Comparison of ENCODE assay signal across 24 mouse cellular contexts in the genomic region with DNA sequence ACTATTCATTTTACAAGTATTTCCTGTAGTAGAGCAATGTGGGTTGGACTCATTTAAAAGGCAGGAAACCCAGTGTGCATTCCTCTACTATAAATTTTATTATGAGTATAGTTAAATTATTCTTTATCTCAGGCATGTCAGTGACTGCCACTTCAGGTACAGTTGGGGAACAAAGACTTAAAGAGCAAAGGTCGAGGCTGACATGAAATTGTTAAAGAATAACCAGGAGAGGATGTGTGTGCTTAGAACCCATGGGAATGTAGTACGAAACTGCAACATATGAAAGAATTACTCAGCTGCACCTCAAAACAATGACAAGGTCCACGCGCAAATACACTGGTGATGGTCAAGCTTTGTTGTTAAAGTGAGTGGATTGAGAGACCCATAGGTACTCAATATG.
DNase-seq lines count a peak whose midpoint lies in the region; ATAC-seq and TF ChIP-seq lines count a peak whose summit lies in the region.
"Had no signal": no experiment of that assay in that cellular context is flagged by ENCODE, and none has a peak within 500 bp of the region (broad histone marks: within the 10 kb centered on the region; RNA-seq: fewer than 3 reads in every experiment).

No protein-coding gene starts in this region.

- no peak for TF ChIP-seq POLR2A in kidney, adult 2 months (IDR thresholded peaks at IDR 0.05; ENCODE audit: low read depth, low read length)
- TF ChIP-seq POLR2A in testis, adult 2 months (IDR thresholded peaks at IDR 0.05; ENCODE audit: control insufficient read depth, low read depth, low read length): no peak
- no peak for TF ChIP-seq POLR2A in small intestine, adult 2 months (IDR thresholded peaks at IDR 0.05; ENCODE audit: low read depth, low read length)

- H3K4me2 ChIP-seq in intestine, postnatal 0 days (replicated peaks; ENCODE audit: low read depth): 0 out of 2 replicates have a peak overlapping the region, but pooled peaks have one; percentile 27
- H3K4me2 ChIP-seq: embryonic facial prominence, embryonic 12.5 days; forebrain, embryonic 13.5 days; forebrain, embryonic 15.5 days had no signal

- no peaks in the 10 kb centered on the region for H3K36me3 ChIP-seq in kidney, adult 2 months (ENCODE audit: control insufficient read depth, insufficient read depth, low read length)
- H3K36me3 ChIP-seq in testis, adult 2 months (ENCODE audit: control insufficient read depth, insufficient read depth, low read length): no peaks in the 10 kb centered on the region
- no peaks in the 10 kb centered on the region for H3K36me3 ChIP-seq in intestine, postnatal 0 days (ENCODE audit: control insufficient read depth, insufficient read depth)
- H3K36me3 ChIP-seq in small intestine, adult 2 months (ENCODE audit: control insufficient read depth, insufficient read depth, low read length): no peaks in the 10 kb centered on the region
- H3K36me3 ChIP-seq: embryonic facial prominence, embryonic 10.5 days; embryonic facial prominence, embryonic 12.5 days; forebrain, embryonic 15.5 days; G1E had no signal

- WGBS in kidney, adult 2 months: 49% methylated on average over 4 of the region's 4 CpGs
- 42% methylated on average over 4 of the region's 4 CpGs for WGBS in intestine, postnatal 0 days
- 23% methylated on average over 4 of the region's 4 CpGs for WGBS in small intestine, adult 2 months

- no peaks in the 10 kb centered on the region for H3K4me1 ChIP-seq in kidney, adult 2 months (ENCODE audit: control insufficient read depth, insufficient read depth, low read length)
- no peaks in the 10 kb centered on the region for H3K4me1 ChIP-seq in testis, adult 2 months (ENCODE audit: control insufficient read depth, insufficient read depth, low read length)
- H3K4me1 ChIP-seq in intestine, postnatal 0 days (replicated peaks; ENCODE audit: control insufficient read depth, insufficient read depth, low read length): no peaks in the 10 kb centered on the region
- H3K4me1 ChIP-seq in small intestine, adult 2 months (ENCODE audit: control insufficient read depth, insufficient read depth, insufficient read length, low read length): peaks cover 5% of the 10 kb centered on the region; the same call in 1 of the 2 replicates
- H3K4me1 ChIP-seq: embryonic facial prominence, embryonic 10.5 days; embryonic facial prominence, embryonic 12.5 days; forebrain, embryonic 13.5 days; forebrain, embryonic 15.5 days had no signal

- no peak for TF ChIP-seq CTCF in kidney, adult 2 months (conservative IDR thresholded peaks at IDR 0.05; ENCODE audit: insufficient read depth, insufficient read length, low read depth, low read length)
- TF ChIP-seq CTCF in testis, adult 2 months (IDR thresholded peaks at IDR 0.05; ENCODE audit: control insufficient read depth, insufficient read depth, insufficient replicate concordance, low read depth, low read length): no peak
- TF ChIP-seq CTCF in intestine, postnatal 0 days (IDR thresholded peaks at IDR 0.05; ENCODE audit: low read depth): no peak
- TF ChIP-seq CTCF in small intestine, adult 2 months (IDR thresholded peaks at IDR 0.05; ENCODE audit: extremely low read depth, insufficient read length, insufficient replicate concordance, low read depth, low read length): no peak

- no peak overlapping the region for H3K4me3 ChIP-seq in kidney, adult 2 months (ENCODE audit: insufficient read depth, low read depth, low read length)
- no peak overlapping the region for H3K4me3 ChIP-seq in testis, adult 2 months (ENCODE audit: control insufficient read depth, low read depth, low read length)
- no peak overlapping the region for H3K4me3 ChIP-seq in intestine, postnatal 0 days (ENCODE audit: low read depth, low read length)
- no peak overlapping the region for H3K4me3 ChIP-seq in small intestine, adult 2 months (ENCODE audit: low read depth, low read length)
- H3K4me3 ChIP-seq: embryonic facial prominence, embryonic 10.5 days; embryonic facial prominence, embryonic 12.5 days; forebrain, embryonic 13.5 days; forebrain, embryonic 15.5 days had no signal

- no peaks in the 10 kb centered on the region for H3K27me3 ChIP-seq in kidney, adult 2 months (replicated peaks; ENCODE audit: control insufficient read depth, insufficient read depth, low read length)
- H3K27me3 ChIP-seq in testis, adult 2 months (ENCODE audit: control insufficient read depth, insufficient read depth, low read length): no peaks in the 10 kb centered on the region
- no peaks in the 10 kb centered on the region for H3K27me3 ChIP-seq in intestine, postnatal 0 days (replicated peaks; ENCODE audit: control insufficient read depth, insufficient read depth, low read length)
- no peaks in the 10 kb centered on the region for H3K27me3 ChIP-seq in small intestine, adult 2 months (ENCODE audit: control insufficient read depth, insufficient read depth, low read length)
- H3K27me3 ChIP-seq: CH12.LX; embryonic facial prominence, embryonic 12.5 days; forebrain, embryonic 13.5 days; forebrain, embryonic 15.5 days had no signal

- H3K9ac ChIP-seq in intestine, postnatal 0 days (ENCODE audit: low read depth, low read length): no peak overlapping the region
- H3K9ac ChIP-seq: embryonic facial prominence, embryonic 12.5 days; forebrain, embryonic 13.5 days; forebrain, embryonic 15.5 days had no signal

- no peaks in the 10 kb centered on the region for H3K9me3 ChIP-seq in intestine, postnatal 0 days (ENCODE audit: control insufficient read depth)
- H3K9me3 ChIP-seq: embryonic facial prominence, embryonic 10.5 days; embryonic facial prominence, embryonic 12.5 days; forebrain, embryonic 13.5 days; forebrain, embryonic 15.5 days; G1E had no signal

- H3K27ac ChIP-seq in kidney, adult 2 months (ENCODE audit: insufficient read depth, low read depth, low read length): no peak overlapping the region
- H3K27ac ChIP-seq in testis, adult 2 months (ENCODE audit: control insufficient read depth, insufficient read depth, low read depth, low read length): peak overlapping the region; percentile 53; the same call in 1 of the 2 replicates
- no peak overlapping the region for H3K27ac ChIP-seq in intestine, postnatal 0 days (ENCODE audit: low read depth, low read length)
- H3K27ac ChIP-seq in small intestine, adult 2 months (ENCODE audit: insufficient read depth, low read depth, low read length): peak overlapping the region; percentile 4; the same call in 1 of the 2 replicates
- H3K27ac ChIP-seq: embryonic facial prominence, embryonic 10.5 days; embryonic facial prominence, embryonic 12.5 days; forebrain, embryonic 13.5 days; forebrain, embryonic 15.5 days had no signal

- peak; percentile 93 for ATAC-seq in intestine, postnatal 0 days
- ATAC-seq: CD4-positive, CD25-positive, alpha-beta regulatory T cell, adult 4 months; forebrain, embryonic 13.5 days; forebrain, embryonic 15.5 days had no signal

- peak; percentile 10 for DNase-seq in kidney, adult 2 months
- DNase-seq in kidney, adult 11 months: no peak
- no peak for DNase-seq in testis, postnatal 14 days (ENCODE audit: low spot score)
- no peak for DNase-seq in MN1 (ENCODE audit: low spot score)
- DNase-seq in heart, adult 9 months (ENCODE audit: low spot score in 2 of 2): no peak
- DNase-seq: adrenal gland, adult 2 months; adrenal gland, postnatal 10 days; adrenal gland, postnatal 25 days; B cell, adult 2 months; cerebellum, adult 11-12 months; cerebellum, adult 2 months; cerebellum, adult 9-10 months; cerebellum, postnatal 10 days; cerebellum, postnatal 25 days had no signal

Comparison
In these comparisons a context has a peak if more than half of its experiments do, and no peak if none do; other contexts are left out.
1. H3K27ac ChIP-seq: peak in testis, adult 2 months (single experiment) and small intestine, adult 2 months (single experiment); none in kidney, adult 2 months (single experiment) and intestine, postnatal 0 days (single experiment).